Mouse (Mus musculus) gonadal fat pad, adult 2 months (tissue): ENCODE data around the gene Cdc14a. TPM values are rescaled to one million over a fixed set of nuclear protein-coding genes. Genes with fewer than 3 reads are reported as not detected.

Experiments used
- DNase-seq: peaks from one replicate; pipeline ENCODE4 v3.0.0-alpha.2; 2012; ENCODE audit warnings: low read depth
- polyA plus RNA-seq: library from polyadenylated mRNA; depleted of rRNA; stranded (reverse); fragments of >200 nt; gene quantifications from 2 replicates; pipeline ENCODE4 v1.2.3, GENCODE M21; 2012; rRNA removed

Gene Cdc14a
- 3.0 and 3.7 TPM in 2 replicates for polyA plus RNA-seq

GRCm38 (mm10) chr3:116423353-116424159, at the start of gene Cdc14a:
Cdc14a (minus strand) TSS chr3:116424032.
- no peak for DNase-seq

GRCm38 (mm10) chr3:116465709-116466108, 41.9 kb upstream of the Cdc14a start:
- no peak for DNase-seq

- DNase-seq = no peak
Observed at GRCm38 (mm10) chr3:116464318-116464717, 40.5 kb upstream of the Cdc14a start.

- DNase-seq = no peak
Observed at GRCm38 (mm10) chr3:116461053-116461452, 37.2 kb upstream of the Cdc14a start.

GRCm38 (mm10) chr3:116454529-116454928, 30.7 kb upstream of the Cdc14a start:
- no peak for DNase-seq

GRCm38 (mm10) chr3:116450741-116451140, 26.9 kb upstream of the Cdc14a start:
- DNase-seq = no peak

GRCm38 (mm10) chr3:116444327-116444726, 20.5 kb upstream of the Cdc14a start:
- DNase-seq = no peak

- DNase-seq = no peak
Observed at GRCm38 (mm10) chr3:116442788-116443187, 19.0 kb upstream of the Cdc14a start.

- DNase-seq = no peak
Observed at GRCm38 (mm10) chr3:116441518-116442205, 17.8 kb upstream of the Cdc14a start.

GRCm38 (mm10) chr3:116440066-116440997, 16.5 kb upstream of the Cdc14a start:
- DNase-seq = no peak

- DNase-seq = no peak
Observed at GRCm38 (mm10) chr3:116436811-116437601, 13.2 kb upstream of the Cdc14a start.

- no peak for DNase-seq
Observed at GRCm38 (mm10) chr3:116436113-116436512, 12.3 kb upstream of the Cdc14a start.

- DNase-seq = no peak
Observed at GRCm38 (mm10) chr3:116434757-116435156, 10.9 kb upstream of the Cdc14a start.

GRCm38 (mm10) chr3:116425901-116426300, 2.1 kb upstream of the Cdc14a start:
- no peak for DNase-seq

- DNase-seq = peak; percentile 51
Observed at GRCm38 (mm10) chr3:116424973-116425284, 1.1 kb upstream of the Cdc14a start.

- no peak for DNase-seq
Observed at GRCm38 (mm10) chr3:116424160-116424972, 534 bp upstream of the Cdc14a start.

- no peak for DNase-seq
Observed at GRCm38 (mm10) chr3:116422795-116423352, 958 bp downstream of the Cdc14a start.

GRCm38 (mm10) chr3:116422074-116422473, 1.8 kb downstream of the Cdc14a start:
- DNase-seq = no peak

- no peak for DNase-seq
Observed at GRCm38 (mm10) chr3:116421121-116421520, 2.7 kb downstream of the Cdc14a start.

GRCm38 (mm10) chr3:116419791-116420190, 4.0 kb downstream of the Cdc14a start:
- DNase-seq = no peak
